Mouse (Mus musculus): ENCODE measurements at regions not wholly inside any gene's neighbourhood (a gene's known extent, or its start where the extent isn't known, plus 50 kb on each side); places are given as distances from the start of the nearest gene placed in this dataset.

- no peak for DNase-seq (ENCODE audit: extremely low read depth, low read depth)
Observed at GRCm38 (mm10) chr8:93689832-93690471, 119.8 kb upstream of the Gnao1 start.

- no peak for DNase-seq (ENCODE audit: extremely low read depth, low read depth)
Observed at GRCm38 (mm10) chr8:93691375-93691774, 118.4 kb upstream of the Gnao1 start.

- DNase-seq (ENCODE audit: extremely low read depth, low read depth) = no peak
Observed at GRCm38 (mm10) chr8:93691826-93692225, 117.9 kb upstream of the Gnao1 start.

GRCm38 (mm10) chr8:93697206-93697605 is 112.6 kb upstream of the Gnao1 start:
- DNase-seq (ENCODE audit: extremely low read depth, low read depth) = no peak

- DNase-seq (ENCODE audit: extremely low read depth, low read depth) = no peak
Observed at GRCm38 (mm10) chr8:93698508-93698907, 111.3 kb upstream of the Gnao1 start.

- no peak for DNase-seq (ENCODE audit: extremely low read depth, low read depth)
Observed at GRCm38 (mm10) chr8:93701391-93701790, 108.4 kb upstream of the Gnao1 start.

GRCm38 (mm10) chr8:93712066-93712706 is 97.6 kb upstream of the Gnao1 start:
- no peak for DNase-seq (ENCODE audit: extremely low read depth, low read depth)

- DNase-seq (ENCODE audit: extremely low read depth, low read depth) = no peak
Observed at GRCm38 (mm10) chr8:93713221-93713620, 96.5 kb upstream of the Gnao1 start.

GRCm38 (mm10) chr8:93724896-93725489 is 84.8 kb upstream of the Gnao1 start:
- DNase-seq (ENCODE audit: extremely low read depth, low read depth) = no peak

- DNase-seq (ENCODE audit: extremely low read depth, low read depth) = no peak
Observed at GRCm38 (mm10) chr8:93729124-93729930, 80.4 kb upstream of the Gnao1 start.

GRCm38 (mm10) chr8:93730738-93731700 is 78.7 kb upstream of the Gnao1 start:
- no peak for DNase-seq (ENCODE audit: extremely low read depth, low read depth)

- no peak for DNase-seq (ENCODE audit: extremely low read depth, low read depth)
Observed at GRCm38 (mm10) chr8:93734818-93735217, 74.9 kb upstream of the Gnao1 start.

- no peak for DNase-seq (ENCODE audit: extremely low read depth, low read depth)
Observed at GRCm38 (mm10) chr8:93740281-93740680, 69.5 kb upstream of the Gnao1 start.

GRCm38 (mm10) chr8:93748720-93749119 is 61.0 kb upstream of the Gnao1 start:
- no peak for DNase-seq (ENCODE audit: extremely low read depth, low read depth)

GRCm38 (mm10) chr8:93750921-93751320 is 58.8 kb upstream of the Gnao1 start:
- no peak for DNase-seq (ENCODE audit: extremely low read depth, low read depth)

- no peak for DNase-seq (ENCODE audit: extremely low read depth, low read depth)
Observed at GRCm38 (mm10) chr8:93755981-93756380, 53.8 kb upstream of the Gnao1 start.

All from MEL-GATA-1-ER (cell line).